Mouse (Mus musculus): Measurements from ENCODE around the gene Rcc2.
A peak's percentile ranks its signal among the peaks of the same experiment; 100 is the strongest.

Gene Rcc2

DNA sequence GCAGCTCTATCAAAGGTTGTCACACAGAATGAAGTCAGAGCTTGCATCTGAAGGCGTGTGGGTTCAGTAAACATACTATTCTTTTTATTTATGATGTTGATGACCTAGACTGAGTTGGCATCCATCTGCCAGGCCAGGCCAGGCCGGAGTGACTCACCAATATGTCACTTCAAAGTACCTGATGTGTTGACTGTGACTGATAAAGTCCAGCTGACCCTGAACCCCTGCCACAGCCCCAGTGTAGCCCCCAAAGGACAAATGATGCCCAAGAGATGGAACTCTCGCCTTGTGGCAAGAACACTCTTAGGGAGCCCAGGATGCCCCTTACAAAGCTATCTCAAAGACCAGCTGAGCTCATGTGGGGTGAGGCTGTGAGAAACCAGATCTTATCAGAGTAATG, 55.5 kb downstream of the Rcc2 start:
- DNase-seq (ENCODE audit: low spot score in 2 of 2), result no peak

GRCm38 (mm10) chr4:140761601-140762000, 61.3 kb downstream of the Rcc2 start:
- no peak for DNase-seq (ENCODE audit: low spot score in 2 of 2)

GRCm38 (mm10) chr4:140763158-140763557, 62.8 kb downstream of the Rcc2 start:
- peak in 1 of 2 experiments; percentile 47 for DNase-seq (ENCODE audit: low spot score in 2 of 2)

DNA sequence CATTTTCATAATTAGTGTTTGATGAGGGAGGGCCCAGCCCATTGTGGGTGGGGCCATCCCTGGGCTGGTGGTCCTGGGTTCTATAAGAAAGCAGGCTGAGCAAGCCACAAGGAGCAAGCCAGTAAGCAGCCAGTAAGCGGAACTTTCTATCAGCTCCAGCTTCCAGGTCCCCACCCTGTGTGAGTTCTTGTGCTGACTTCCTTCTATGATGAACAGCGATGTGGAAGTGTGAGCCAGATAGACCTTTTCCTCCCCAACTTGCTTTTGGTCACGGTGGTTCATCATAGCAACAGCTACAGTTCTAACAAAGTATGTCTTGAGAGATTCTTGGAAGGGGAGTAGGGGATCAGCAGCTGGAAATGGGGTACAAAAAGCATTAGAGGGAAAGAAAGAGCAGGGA, 65.6 kb downstream of the Rcc2 start:
- no peak for DNase-seq (ENCODE audit: low spot score in 2 of 2)

DNA sequence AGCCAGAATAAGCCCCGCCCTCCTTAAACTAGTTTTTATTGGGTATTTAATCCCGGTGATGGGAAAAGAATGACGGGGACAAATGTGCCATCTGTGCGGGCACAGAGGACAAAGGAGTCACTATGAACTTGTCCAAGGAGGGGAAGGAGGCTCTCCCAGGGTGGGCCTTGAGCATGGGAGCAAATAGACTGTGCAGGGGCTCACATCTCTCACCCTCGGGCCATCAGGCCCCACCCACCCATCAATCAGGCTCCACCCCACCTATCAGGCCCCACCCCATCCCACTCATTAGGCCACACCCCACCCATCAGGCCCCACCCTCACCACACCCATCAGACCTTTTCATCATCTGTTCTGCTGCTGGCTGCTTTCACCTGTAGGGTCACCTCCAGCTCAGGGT, 68.6 kb downstream of the Rcc2 start:
- DNase-seq (ENCODE audit: low spot score in 2 of 2), result no peak

DNA sequence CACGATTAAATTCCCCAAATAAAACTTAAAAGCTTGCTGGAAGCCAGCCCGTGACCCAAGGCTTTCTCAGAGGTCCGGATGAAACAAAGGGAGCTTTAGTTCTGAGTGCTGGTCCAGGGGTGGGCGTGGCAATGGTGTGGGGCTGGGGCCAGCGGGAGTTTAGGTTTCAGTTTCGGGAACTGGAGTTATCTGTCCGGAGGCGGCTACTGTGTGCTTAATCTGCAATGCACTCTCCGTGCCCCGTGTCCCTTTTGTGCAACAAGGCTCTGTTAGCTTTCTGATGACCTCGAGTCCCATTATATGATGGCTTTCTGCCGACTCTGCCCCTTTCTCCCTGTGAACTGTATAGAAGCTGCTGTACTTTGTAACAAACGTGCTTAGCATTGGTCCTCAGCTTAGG, 70.1 kb downstream of the Rcc2 start:
- no peak for DNase-seq (ENCODE audit: low spot score in 2 of 2)

GRCm38 (mm10) chr4:140771091-140771490, 70.8 kb downstream of the Rcc2 start:
- DNase-seq (ENCODE audit: low spot score in 2 of 2), result no peak
